Mouse (Mus musculus) heart, postnatal 10 days (tissue): ENCODE data around the gene Gm28043. TPM values are rescaled to one million over a fixed set of nuclear protein-coding genes. Genes with fewer than 3 reads are reported as not detected.
A peak's percentile ranks its signal among the peaks of the same experiment; 100 is the strongest.
"Not testable (repeated sequence)": the region's sequence is repeated elsewhere in the genome, so short reads cannot be mapped to it uniquely, and the experiment has no call there.

ENCODE experiments used
- DNase-seq, 2 experiments: peaks; one replicate each; pipeline ENCODE4 v3.0.0; 2021
- intact Hi-C: fragments of 180-260 bp; cut with DNase I; formaldehyde crosslinking; loops from one replicate; pipeline ENCODE4 v1.15.1; 2025
- total RNA-seq, 2 experiments: library from RNA; stranded (reverse); gene quantifications; 2 replicates each; pipeline ENCODE4 v1.2.3; 2021

Gene Gm28043
- total RNA-seq, 2 experiments from 2014 or later: 1.4 to 2.0 TPM

DNA sequence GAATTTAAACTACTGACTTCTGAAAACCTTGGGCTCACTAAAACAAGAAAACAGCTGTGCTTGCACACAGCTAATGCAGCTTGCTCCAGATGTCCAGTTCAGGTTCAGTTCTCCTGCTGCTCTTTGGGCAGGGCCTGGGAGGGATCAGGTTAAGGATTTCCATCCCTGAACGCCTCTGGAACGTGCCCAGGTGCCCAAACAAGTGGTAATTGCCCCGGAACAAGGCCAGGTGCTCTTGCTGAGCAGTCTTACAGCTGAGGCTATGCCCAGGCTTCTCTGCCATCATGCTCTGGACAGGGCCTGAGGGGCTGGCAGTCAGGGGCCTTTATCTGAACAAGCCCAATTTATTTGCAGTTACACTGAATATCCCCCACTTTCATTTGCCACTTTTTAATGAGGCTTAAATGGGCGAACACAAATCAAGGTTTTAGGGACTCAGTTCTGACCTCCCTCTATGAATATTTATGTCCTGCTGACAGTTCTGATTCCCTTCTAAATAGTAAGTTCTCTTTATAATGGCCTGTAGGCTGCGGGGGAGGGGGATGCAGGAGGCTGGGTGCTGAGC lies 92.4 kb downstream of the Gm28043 start:
- intact Hi-C loops: loop anchor here (5.0 kb wide), 1 partner anchor 65 kb away; no protein-coding TSS in a partner anchor

DNA sequence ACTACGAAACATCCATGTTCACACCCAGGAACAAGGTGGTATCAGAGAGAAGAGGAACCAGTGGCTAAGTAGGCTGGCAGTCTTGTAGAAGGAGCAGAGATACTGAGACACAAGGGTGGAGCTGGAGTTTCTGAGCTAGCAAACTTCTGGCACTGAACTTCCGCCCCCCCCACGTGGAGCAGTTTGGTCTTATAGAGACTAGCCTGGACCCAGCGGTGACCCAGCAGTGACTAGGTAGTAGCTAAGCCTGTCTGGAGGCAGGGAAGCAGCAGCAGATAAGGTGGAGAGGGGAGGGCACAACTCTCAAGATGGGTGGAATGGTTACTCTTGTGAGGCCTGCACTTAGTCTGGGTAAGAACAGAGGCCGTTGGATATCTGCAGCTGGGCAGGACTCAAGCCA lies 94.1 kb downstream of the Gm28043 start:
- intact Hi-C loops: loop anchor here (5.0 kb wide), 1 partner anchor 64 kb away; no protein-coding TSS in a partner anchor
- DNase-seq: no peak

More for the DNA sequence above, 92.4 kb downstream of the Gm28043 start:
- DNase-seq: no peak

GRCm38 (mm10) chr17:29710562-29711044 lies 95.9 kb downstream of the Gm28043 start:
- intact Hi-C loops: no loop called here

GRCm38 (mm10) chr17:29711076-29711744 lies 96.5 kb downstream of the Gm28043 start:
- intact Hi-C loops: no loop called here

More at GRCm38 (mm10) chr17:29710562-29711044, 95.9 kb downstream of the Gm28043 start:
- no peak for DNase-seq

DNA sequence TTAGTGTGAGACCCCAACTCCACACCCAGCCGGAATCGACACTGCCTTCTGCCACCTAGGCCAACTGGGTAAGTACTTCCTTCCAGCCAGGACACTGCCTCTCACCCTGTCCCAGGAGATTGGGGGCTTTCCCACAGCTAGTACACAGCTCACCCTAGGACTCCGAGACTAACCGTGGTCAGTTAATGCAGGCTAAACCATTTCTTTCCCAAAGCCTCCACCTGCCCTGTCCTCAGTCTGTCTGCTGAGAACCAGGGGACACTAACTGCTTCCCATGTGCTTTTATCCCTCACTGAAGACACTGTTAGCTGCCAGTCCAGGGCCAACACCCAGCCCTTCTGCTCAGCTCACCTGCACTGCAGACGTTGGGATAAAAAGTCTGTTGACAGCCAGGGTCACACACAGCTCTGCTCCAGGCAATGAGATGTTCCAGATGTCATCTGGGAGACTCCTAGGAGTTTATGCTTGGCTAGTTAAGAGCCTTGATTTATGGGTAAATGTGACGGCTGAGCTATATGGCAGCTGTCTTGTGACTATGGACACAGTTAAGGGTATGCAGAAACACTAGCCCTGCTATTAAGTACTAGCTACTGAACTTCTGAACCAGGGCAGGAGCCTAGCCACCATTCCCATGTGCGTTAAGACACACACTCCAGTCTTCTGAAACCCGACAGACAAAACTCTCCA lies 97.2 kb downstream of the Gm28043 start:
- DNase-seq: no peak
- intact Hi-C loops: no loop called here

More at GRCm38 (mm10) chr17:29711076-29711744, 96.5 kb downstream of the Gm28043 start:
- no peak for DNase-seq

DNA sequence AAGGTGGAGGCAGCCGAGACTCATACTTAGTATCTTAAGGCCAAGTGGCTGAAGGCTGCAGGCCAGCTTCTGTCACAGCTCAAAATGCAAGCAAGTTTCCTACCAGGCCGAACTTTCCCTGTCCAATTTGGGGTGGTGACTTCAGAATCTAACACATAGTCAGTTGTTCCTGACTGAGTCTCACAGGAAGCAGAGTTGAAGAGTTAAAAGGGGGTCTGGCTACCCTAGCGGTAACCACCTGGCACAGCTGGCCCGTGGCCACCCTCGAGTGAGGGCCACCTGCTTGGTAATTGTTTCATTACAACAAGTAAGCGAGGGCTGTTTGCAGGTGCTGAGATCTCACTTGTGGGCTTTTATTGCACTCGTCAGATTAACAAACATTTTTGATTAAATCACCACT lies 97.9 kb downstream of the Gm28043 start:
- intact Hi-C loops: no loop called here
- DNase-seq: no peak

- DNase-seq, intact Hi-C loops: not testable (repeated sequence)
Observed at GRCm38 (mm10) chr17:29713734-29714133, 99.1 kb downstream of the Gm28043 start.

DNA sequence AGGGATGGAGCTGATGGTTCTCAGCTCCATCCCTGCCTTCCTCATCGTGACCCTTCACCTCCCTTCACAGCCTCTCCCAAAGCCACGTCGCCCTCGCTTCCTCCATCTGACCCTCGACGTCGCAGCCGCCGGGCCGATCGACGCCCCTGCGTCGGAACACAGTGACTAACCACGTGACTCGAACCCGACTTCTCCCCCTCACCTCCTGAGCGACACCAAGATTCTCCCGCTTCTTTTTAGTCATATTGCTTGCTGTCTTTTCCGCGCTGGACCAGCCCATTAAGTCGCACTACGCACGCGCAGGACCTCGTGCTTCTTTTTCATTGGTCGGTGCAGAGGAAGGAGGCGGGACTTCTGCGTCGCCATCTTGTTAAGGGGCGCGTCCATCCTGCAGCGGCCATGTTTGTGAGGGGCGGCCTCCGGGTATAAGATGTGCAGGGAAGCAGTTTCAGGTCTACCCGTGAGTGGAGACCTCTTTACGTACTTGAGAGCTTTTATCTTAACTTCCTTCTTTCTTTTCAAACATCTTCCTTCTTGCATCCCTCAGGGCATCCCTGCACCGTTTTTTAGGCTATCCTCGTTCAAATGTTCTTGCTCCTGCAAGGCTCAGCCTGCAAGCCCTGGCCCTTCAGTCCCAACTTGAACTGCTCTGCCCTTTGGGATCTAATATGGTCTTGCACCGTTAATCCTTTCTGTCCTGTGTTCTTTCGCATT lies 102.2 kb downstream of the Gm28043 start, which contains the start of gene Ccdc167:
Gene Ccdc167 (minus strand): TSS at position 313 of the 714 bp plus-strand sequence.
- DNase-seq: peak; percentile 97 to 99
- intact Hi-C loops: no loop called here

DNA sequence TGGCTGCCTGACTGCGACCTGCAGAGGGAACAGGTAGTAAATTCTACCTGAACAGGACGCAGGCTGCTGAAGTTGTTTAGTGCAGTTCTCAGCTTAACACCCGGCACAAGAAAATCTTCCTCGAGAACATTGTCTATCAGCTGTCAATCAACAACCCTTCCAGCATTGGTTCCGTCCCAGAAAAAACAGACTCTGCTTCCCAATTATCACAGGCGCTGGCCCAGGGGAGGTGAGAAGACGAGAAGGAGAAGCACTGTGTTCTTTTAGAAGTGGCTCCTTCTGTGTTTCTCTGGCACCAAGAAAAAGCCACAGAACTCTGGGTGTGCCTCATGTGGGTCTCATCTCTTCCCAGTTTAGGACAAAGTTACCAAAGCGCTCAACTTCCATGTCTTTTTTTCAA lies 104.0 kb downstream of the Gm28043 start:
- no peak for DNase-seq
- intact Hi-C loops: no loop called here

DNA sequence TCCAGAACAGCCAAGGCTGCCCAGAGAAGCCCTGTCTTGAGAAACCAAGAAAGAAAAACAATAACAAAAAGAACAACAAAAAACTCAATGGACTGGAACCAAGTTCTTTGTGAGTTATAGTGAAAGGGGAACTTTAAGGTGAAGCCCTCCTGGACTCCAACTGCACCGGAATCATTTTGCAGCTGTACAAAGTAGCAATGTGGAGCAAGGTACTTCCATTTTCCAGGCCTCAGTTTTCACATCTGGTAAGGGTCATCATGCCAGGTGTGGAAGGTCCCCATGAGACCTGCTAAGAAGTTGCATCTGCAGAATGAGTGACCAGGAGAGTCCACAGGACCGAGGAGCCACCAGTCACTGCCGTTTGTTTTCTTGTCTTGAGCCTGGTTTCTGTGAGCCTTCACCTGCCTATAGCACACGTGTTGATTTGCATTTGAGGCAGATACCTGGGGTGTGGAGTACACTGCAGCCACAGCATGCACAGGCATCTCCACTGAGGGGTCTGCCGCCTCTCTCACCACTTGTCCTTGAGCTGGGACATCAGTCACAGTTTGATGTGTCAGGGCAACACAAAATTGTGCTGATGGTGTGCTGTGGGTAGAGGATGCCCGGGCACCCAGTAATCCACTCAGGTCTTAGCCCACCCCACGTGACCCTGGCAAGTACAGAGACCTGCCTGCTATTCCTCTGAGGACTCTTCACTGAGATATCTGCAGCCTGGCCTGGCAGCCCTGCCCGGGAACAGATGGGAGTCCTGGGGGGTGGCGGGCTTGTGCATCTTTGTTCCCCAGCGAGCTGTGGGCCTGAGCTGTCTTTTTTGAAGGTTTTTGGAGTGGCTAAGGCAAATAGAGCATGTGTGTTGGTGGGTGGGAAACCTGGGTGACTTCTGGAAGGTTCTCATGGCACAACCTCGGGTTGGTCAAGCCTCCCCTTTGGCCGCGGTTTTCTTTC lies 105.2 kb downstream of the Gm28043 start:
- intact Hi-C loops: no loop called here
- DNase-seq: no peak

GRCm38 (mm10) chr17:29720755-29721365 lies 106.2 kb downstream of the Gm28043 start:
- intact Hi-C loops: no loop called here
- no peak for DNase-seq

DNA sequence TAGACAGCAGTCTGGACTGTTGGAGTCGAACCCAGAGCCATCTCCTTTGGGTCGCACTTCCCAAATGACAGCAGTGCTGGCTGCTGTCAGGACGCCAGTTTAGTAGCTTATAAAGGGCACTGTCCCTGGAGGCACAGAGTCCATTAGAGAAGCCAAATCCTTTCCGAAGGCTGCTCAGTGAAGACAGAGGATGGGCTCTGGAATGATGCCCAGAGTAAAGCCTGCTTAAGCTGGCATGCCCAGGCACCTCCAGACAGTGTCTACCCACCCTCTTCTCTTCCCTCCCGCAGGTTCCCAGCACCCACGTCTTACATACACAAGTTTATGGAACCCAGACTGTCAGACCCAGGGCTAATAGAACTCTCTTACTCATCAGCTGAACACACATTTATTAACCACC lies 109.9 kb downstream of the Gm28043 start:
- no peak for DNase-seq
- intact Hi-C loops: no loop called here

GRCm38 (mm10) chr17:29725027-29725620 lies 110.4 kb downstream of the Gm28043 start:
- no peak for DNase-seq
- intact Hi-C loops: no loop called here

- intact Hi-C loops: no loop called here
- no peak for DNase-seq
Observed at GRCm38 (mm10) chr17:29728082-29728481, 113.4 kb downstream of the Gm28043 start.

GRCm38 (mm10) chr17:29730510-29731265 lies 116.0 kb downstream of the Gm28043 start:
- DNase-seq: no peak
- intact Hi-C loops: no loop called here

- no peak for DNase-seq
- intact Hi-C loops: no loop called here
Observed at GRCm38 (mm10) chr17:29731266-29731952, 116.7 kb downstream of the Gm28043 start.

GRCm38 (mm10) chr17:29731953-29732325 lies 117.3 kb downstream of the Gm28043 start:
- no peak for DNase-seq

GRCm38 (mm10) chr17:29732522-29732921 lies 117.8 kb downstream of the Gm28043 start:
- DNase-seq: no peak
- intact Hi-C loops: no loop called here

More at GRCm38 (mm10) chr17:29731953-29732325, 117.3 kb downstream of the Gm28043 start:
- intact Hi-C loops: no loop called here
